Mouse (Mus musculus) retina, postnatal 1 day (tissue): Measurements from ENCODE around the gene Olfr951.

Experiments used
- DNase-seq: peaks from one replicate; pipeline ENCODE4 v3.0.0-alpha.2; 2012

Olfr951 gene

GRCm38 (mm10) chr9:39387110-39387509 is at the start of gene Olfr951:
Gene Olfr951, plus strand, starts transcription at chr9:39387410.
- no peak for DNase-seq

- no peak for DNase-seq
Measured at GRCm38 (mm10) chr9:39427048-39427447, 39.8 kb downstream of the Olfr951 start, which contains the start of gene Olfr952. Gene Olfr952, minus strand, starts transcription at chr9:39427148.
